Mouse (Mus musculus): ENCODE measurements around the gene Begain.

- no peak for TF ChIP-seq ZC3H11A (IDR thresholded peaks at IDR 0.05; ENCODE audit: borderline replicate concordance, low read depth, low read length)
- no peak for TF ChIP-seq CHD2 (IDR thresholded peaks at IDR 0.05; ENCODE audit: low read depth, low read length)
- no peak for TF ChIP-seq ZNF384 (IDR thresholded peaks at IDR 0.05; ENCODE audit: low read depth, low read length)
These were observed 6.8 kb upstream of the Begain start for GRCm38 (mm10) chr12:109074777-109075285.
